Mouse (Mus musculus): Measurements from ENCODE around the gene Maats1. TPM values are rescaled to one million over a fixed set of nuclear protein-coding genes. Genes with fewer than 3 reads are reported as not detected.

Maats1 gene
- polyA plus RNA-seq, 1 experiment from 2014 or later, result 1.0 TPM

DNA sequence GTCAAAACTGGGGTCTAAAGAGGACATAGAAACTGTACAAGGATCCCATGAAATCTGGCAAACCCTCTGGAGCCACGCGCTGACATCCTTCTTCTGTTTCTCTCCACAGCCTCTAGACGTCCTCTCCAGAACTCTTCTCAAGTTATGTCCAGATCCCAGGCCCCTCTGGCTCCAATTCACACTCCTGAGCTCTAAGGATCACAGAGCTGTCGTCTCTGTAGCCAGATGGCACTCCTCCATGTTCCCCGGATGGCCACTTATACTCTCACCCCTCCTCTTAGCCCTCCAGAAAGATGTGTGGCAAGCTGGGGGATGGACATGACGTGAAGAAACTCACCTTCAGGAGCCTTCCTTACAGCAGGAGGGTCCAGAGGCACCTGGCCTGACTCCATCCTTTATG is 35.6 kb upstream of the Maats1 start:
- Histone ChIP-seq H3K27me3 (no peaks in the 10 kb centered on the region), H3K27ac (replicated peaks) (no peak overlapping the region), H3K9ac (replicated peaks) (no peak overlapping the region), H3K4me2 (replicated peaks) (no peak overlapping the region), H3K9me3 (no peaks in the 10 kb centered on the region), H3K36me3 (no peaks in the 10 kb centered on the region), H3K4me1 (peaks cover 11% of the 10 kb centered on the region), H3K4me3 (no peak overlapping the region)
- no peak for ATAC-seq (replicated peaks)
- WGBS, result 90% methylated on average over 6 of the region's 6 CpGs

DNA sequence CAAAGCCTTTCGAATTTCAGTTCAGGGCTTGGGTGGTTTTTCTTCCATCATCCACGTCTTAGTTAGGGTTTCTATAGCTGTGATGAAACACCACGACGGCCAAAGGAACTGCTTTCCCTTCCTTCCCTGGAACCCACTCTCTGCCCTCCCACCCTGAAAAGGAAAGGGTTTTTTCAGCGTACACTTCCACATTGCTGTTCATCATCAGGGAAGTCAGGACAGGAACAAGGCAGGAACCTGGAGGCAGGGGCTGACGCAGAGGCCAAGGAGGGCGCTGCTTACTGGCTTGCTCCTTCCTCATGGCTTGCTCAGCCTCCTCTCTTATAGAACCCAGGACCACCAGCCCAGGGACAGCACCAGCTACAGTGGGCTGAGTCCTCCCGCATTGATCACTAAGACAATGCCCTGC is 34.9 kb upstream of the Maats1 start:
- H3K9ac ChIP-seq (replicated peaks), result peak overlapping the region; percentile 49
- 51% methylated on average over 8 of the region's 8 CpGs for WGBS
- no peaks in the 10 kb centered on the region for H3K36me3 ChIP-seq
- no peaks in the 10 kb centered on the region for H3K9me3 ChIP-seq
- peak overlapping the region; percentile 45 for H3K4me2 ChIP-seq (replicated peaks)
- H3K4me1 ChIP-seq, result peaks cover 11% of the 10 kb centered on the region
- H3K27me3 ChIP-seq, result no peaks in the 10 kb centered on the region
- H3K4me3 ChIP-seq, result peak overlapping the region; percentile 24
- H3K27ac ChIP-seq (replicated peaks), result peak overlapping the region; percentile 68
- ATAC-seq (replicated peaks), result peak; percentile 66

DNA sequence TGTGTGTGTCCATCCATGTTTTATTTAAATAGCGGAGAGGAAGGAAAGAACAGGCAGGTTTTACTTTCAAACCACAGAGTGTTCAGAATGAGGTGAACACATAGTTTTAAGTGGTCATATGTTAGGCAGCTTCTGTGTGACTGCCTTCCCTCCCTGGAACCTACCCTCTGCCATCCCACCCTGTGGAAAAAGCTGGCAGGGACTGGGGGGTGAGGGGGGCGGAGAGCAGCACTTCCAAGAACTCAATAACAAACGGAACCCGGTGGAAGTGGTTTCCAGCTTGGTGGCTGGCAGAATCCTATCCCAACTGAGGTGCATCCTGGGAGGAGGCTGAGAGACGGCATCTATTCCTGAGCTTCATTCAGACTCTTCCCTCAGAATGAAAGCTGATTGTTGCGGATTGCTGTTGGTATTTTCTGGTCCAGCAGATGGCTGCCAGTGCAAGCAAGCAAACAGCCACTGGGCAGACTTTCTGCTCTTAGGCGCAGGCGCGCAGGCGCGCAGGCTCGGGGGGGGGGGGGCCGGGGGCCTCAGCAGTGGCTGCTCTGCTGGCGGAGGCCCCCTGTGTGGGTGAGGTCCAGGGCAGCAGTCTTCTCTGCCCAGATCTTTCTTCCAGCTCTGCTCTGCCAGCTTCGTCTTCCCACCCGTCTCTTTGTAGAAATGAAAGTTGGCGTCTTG is 34.4 kb upstream of the Maats1 start:
- Histone ChIP-seq H3K27me3 (no peaks in the 10 kb centered on the region), H3K4me3 (peak overlapping the region; percentile 24), H3K27ac (replicated peaks) (peak overlapping the region; percentile 68), H3K9ac (replicated peaks) (peak overlapping the region; percentile 49), H3K9me3 (no peaks in the 10 kb centered on the region), H3K4me2 (replicated peaks) (peak overlapping the region; percentile 45), H3K4me1 (peaks cover 11% of the 10 kb centered on the region), H3K36me3 (no peaks in the 10 kb centered on the region)
- WGBS, result 32% methylated on average over 17 of the region's 17 CpGs
- ATAC-seq (replicated peaks), result peak; percentile 92

DNA sequence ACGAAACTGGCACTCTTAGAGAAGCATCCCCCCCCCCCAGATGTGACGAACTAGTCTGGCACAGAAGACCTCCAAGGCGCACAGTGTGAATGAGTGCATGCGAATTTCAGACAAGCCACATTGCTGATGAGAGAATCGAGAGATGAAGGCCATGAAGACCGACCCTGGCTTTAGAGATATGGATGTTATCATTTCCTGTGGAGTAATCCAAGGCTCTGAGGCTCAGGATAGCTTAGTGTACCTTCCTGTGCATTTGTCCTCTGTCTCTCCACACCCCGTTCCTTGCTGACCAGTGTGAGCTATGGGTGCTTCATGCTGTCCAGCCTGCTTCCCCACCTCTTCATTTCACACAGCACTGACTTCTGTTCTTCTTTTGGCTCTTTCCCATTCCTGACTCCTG is 33.2 kb upstream of the Maats1 start:
- ATAC-seq (replicated peaks), result no peak
- no peaks in the 10 kb centered on the region for H3K27me3 ChIP-seq
- H3K4me3 ChIP-seq, result no peak overlapping the region
- no peaks in the 10 kb centered on the region for H3K9me3 ChIP-seq
- WGBS, result 87% methylated on average over 7 of the region's 7 CpGs
- H3K36me3 ChIP-seq, result no peaks in the 10 kb centered on the region
- H3K9ac ChIP-seq (replicated peaks), result no peak overlapping the region
- H3K27ac ChIP-seq (replicated peaks), result no peak overlapping the region
- no peak overlapping the region for H3K4me2 ChIP-seq (replicated peaks)
- H3K4me1 ChIP-seq, result peaks cover 11% of the 10 kb centered on the region

DNA sequence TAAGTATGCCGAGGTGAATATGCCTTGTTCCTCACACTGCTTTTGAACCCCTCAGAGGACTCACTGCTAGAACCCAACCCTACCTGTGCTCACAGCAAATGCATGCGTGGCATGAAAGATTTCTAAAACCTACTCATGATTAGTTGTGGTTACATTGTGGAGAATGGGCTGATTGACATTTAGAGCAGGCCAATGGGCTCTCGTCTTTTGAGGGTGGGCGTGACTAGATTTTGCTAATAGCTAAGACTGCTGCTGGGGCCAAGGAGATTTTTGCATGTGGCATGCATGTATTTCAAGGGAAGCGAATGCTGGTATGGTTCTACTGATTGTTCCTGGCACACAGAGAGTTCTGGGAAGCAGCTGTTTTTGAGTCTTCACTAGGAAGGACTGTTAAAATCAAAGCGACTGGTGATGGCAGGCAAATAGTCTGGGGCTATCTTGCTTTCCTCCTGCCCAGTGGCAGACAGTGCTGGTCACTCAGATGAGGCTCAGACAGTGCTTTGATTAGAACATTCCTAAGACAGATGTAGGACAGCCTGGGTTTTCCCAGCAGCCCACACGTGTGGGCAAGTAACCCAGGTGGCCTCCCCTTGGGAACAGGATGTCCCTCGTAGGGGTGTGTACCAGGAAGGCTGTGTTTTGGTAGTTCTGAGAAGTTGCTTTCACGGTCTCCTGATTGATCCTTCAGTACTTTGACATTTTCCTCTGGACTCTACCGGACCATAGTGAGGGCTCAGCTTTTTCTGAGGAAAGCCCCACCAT is 32.6 kb upstream of the Maats1 start:
- ATAC-seq (replicated peaks), result no peak
- 81% methylated on average over 10 of the region's 10 CpGs for WGBS
- H3K27me3 ChIP-seq, result no peaks in the 10 kb centered on the region

DNA sequence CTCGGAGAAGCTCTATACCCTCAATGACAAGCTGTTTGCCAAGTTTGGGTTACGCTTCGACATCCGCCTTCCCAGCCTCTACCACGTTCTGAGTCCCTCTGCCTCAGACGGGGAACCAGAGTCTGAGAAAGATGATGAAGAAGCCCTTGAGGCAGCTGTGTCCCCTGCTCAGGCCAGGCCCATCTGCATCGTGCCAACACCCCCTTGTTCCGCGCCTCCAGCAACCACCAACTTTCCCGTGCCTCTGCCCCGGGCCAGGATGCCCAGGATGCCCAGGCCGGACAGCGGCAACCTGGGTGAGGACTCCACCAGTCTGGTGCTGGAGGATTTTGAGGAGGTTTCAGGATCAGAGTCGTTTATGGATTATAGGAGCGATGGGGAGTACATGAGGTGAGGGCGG is 32.0 kb upstream of the Maats1 start:
- Histone ChIP-seq H3K4me3 (no peak overlapping the region), H3K9me3 (no peaks in the 10 kb centered on the region), H3K4me1 (peaks cover 11% of the 10 kb centered on the region), H3K4me2 (replicated peaks) (no peak overlapping the region), H3K27ac (replicated peaks) (no peak overlapping the region), H3K9ac (replicated peaks) (no peak overlapping the region), H3K36me3 (no peaks in the 10 kb centered on the region), H3K27me3 (no peaks in the 10 kb centered on the region)
- 86% methylated on average over 16 of the region's 16 CpGs for WGBS
- ATAC-seq (replicated peaks), result no peak

More for the DNA sequence above, 32.6 kb upstream of the Maats1 start:
- Histone ChIP-seq H3K9me3 (no peaks in the 10 kb centered on the region), H3K36me3 (no peaks in the 10 kb centered on the region), H3K4me1 (peaks cover 11% of the 10 kb centered on the region), H3K27ac (replicated peaks) (no peak overlapping the region), H3K4me3 (no peak overlapping the region), H3K4me2 (replicated peaks) (no peak overlapping the region), H3K9ac (replicated peaks) (no peak overlapping the region)

DNA sequence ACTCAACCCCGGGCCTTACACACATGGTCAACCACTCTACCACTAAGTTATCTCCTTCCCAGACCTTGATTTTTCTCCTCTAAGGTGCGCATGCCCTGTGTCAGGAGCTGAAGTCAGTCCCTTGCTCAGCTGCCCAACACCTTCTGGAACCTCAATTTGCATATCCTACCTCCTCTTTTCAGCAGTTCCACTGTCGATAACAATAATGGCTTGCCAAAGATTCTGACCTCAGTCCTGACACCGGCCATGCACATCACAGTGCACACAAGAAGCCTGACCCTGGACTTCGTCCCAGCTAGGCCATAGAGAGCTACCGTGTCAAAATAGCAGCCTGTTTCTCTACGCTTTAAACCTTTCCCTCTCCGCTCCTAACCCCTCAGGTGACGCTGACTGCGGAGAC is 31.5 kb upstream of the Maats1 start:
- H3K9ac ChIP-seq (replicated peaks), result no peak overlapping the region
- no peak for ATAC-seq (replicated peaks)
- H3K27ac ChIP-seq (replicated peaks), result no peak overlapping the region

DNA sequence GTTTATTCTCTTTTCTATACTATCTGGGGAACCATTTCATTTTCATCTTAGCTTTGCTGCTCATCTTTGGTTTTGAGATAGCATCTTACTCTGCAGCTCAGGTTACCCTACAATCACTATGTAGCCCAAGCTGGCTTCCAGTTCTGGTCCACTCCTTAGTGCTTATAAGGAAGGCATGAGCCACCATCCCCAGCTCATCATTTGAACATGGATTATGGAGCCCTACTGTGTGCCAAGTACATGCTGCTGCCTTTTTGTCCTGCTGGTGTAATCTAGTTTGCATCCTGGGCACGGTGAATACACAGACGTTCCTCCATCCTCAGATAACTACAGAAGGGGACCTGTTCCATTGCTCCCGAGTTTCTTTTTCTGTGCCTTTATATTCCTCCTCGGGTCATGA is 30.9 kb upstream of the Maats1 start:
- ATAC-seq (replicated peaks), result no peak
- H3K4me2 ChIP-seq (replicated peaks), result no peak overlapping the region
- no peak overlapping the region for H3K27ac ChIP-seq (replicated peaks)
- no peaks in the 10 kb centered on the region for H3K27me3 ChIP-seq
- no peaks in the 10 kb centered on the region for H3K9me3 ChIP-seq
- no peak overlapping the region for H3K4me3 ChIP-seq
- peaks cover 14% of the 10 kb centered on the region for H3K4me1 ChIP-seq
- H3K36me3 ChIP-seq, result no peaks in the 10 kb centered on the region
- no peak overlapping the region for H3K9ac ChIP-seq (replicated peaks)
- 79% methylated on average over 4 of the region's 4 CpGs for WGBS

More for the DNA sequence above, 31.5 kb upstream of the Maats1 start:
- Histone ChIP-seq H3K4me3 (no peak overlapping the region), H3K36me3 (no peaks in the 10 kb centered on the region), H3K4me1 (peaks cover 12% of the 10 kb centered on the region), H3K9me3 (no peaks in the 10 kb centered on the region), H3K4me2 (replicated peaks) (no peak overlapping the region), H3K27me3 (no peaks in the 10 kb centered on the region)
- 85% methylated on average over 10 of the region's 10 CpGs for WGBS

DNA sequence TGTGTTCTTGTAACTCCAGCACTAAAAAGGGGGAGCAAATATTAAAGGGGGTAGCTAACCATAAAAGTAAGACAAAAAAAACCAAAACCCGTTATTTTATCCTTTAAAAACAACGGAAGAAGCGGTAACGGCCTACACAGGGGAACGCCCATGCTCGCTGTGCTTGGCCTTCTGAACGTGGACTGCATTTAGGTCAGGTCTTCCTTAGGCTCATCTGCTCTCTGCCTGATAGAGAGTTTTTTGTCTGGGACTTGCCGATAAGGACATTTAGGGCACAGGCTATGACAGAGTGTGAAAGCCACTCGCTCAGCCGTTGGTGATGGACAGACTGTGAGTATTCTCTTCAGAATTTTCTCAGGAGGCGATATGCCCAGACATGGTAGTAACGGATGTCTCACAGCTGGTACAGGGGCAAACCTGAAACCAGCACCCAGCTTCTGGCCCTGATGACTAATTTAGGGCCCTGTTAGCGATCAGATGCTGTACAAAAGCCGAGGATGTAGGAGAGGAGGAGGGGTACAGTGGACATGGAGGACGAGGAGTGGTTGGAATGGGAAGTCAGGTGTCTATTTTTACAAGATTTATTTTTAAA is 29.9 kb upstream of the Maats1 start:
- peaks cover 11% of the 10 kb centered on the region for H3K4me1 ChIP-seq
- ATAC-seq (replicated peaks), result no peak
- H3K4me3 ChIP-seq, result no peak overlapping the region
- 88% methylated on average over 15 of the region's 15 CpGs for WGBS
- H3K27me3 ChIP-seq, result no peaks in the 10 kb centered on the region
- no peak overlapping the region for H3K27ac ChIP-seq (replicated peaks)
- H3K4me2 ChIP-seq (replicated peaks), result no peak overlapping the region
- H3K36me3 ChIP-seq, result no peaks in the 10 kb centered on the region
- no peaks in the 10 kb centered on the region for H3K9me3 ChIP-seq
- no peak overlapping the region for H3K9ac ChIP-seq (replicated peaks)

DNA sequence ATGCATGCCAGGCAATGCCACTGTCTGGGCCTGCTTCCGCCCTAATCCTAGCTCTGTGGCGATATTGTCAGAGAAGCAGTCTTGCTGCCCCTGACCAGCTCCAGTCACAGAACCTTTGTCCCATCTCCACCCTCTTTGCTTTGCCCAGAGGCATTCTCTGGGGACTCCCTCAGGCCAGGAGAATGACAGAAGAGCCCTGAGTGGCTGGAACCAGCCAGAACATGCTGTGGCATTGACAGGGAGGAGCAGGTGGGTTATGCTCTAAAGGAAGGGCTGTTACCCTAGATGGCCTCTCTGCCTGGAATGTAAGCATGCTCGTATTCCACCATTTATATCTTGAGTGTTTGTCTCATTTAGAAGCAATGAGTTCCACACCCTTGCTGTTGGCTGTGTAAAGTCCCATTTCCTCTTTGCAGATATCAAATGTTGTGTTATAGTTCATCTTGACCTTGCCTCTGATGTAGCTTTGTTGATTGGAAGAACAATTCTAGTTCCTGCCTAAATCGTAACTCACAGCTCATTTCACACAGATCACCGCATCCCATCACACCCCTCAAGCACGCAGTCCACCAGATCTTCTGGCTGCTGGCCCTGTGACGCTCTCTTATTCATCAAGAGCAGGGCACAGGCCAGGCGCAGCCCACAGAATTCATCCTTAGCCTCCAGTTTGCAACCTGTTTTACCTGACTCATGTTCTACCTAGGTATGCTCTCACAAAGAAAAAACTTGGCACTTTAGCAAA is 28.9 kb upstream of the Maats1 start:
- ATAC-seq (replicated peaks), result no peak
- Histone ChIP-seq H3K4me2 (replicated peaks) (no peak overlapping the region), H3K27me3 (no peaks in the 10 kb centered on the region), H3K4me3 (no peak overlapping the region), H3K4me1 (peaks cover 3% of the 10 kb centered on the region), H3K36me3 (no peaks in the 10 kb centered on the region), H3K9me3 (no peaks in the 10 kb centered on the region), H3K27ac (replicated peaks) (no peak overlapping the region), H3K9ac (replicated peaks) (no peak overlapping the region)
- 89% methylated on average over 8 of the region's 8 CpGs for WGBS

DNA sequence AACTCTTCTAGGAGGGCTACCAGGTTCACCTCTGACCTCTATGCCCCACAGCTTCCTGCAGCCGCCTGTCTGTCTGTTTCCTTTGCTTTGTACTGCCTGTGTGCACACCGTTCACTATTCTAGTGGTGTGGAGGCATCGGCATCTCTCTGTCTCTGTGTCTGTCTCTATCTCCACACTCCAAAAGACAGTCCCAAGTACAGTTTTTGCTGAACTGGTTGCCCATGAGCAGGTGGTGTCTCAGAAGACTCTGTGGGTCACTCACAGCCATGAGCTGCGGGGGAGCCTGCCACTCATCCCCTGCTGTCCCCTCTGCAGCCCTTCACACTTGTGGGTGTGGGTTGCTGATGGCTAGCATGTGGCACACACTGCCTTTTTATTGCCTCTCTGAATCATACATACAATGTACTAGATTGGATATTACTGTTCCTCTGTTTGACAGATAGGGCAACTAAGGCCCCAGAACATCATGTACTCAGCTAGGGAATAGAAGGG is 28.1 kb upstream of the Maats1 start:
- no peaks in the 10 kb centered on the region for H3K27me3 ChIP-seq
- peaks cover 2% of the 10 kb centered on the region; the same call in 1 of the 2 replicates for H3K4me1 ChIP-seq
- no peak overlapping the region for H3K27ac ChIP-seq (replicated peaks)
- H3K9ac ChIP-seq (replicated peaks), result no peak overlapping the region
- H3K9me3 ChIP-seq, result no peaks in the 10 kb centered on the region
- no peaks in the 10 kb centered on the region for H3K36me3 ChIP-seq
- WGBS, result 83% methylated on average over 4 of the region's 4 CpGs
- ATAC-seq (replicated peaks), result no peak
- H3K4me2 ChIP-seq (replicated peaks), result no peak overlapping the region
- H3K4me3 ChIP-seq, result no peak overlapping the region

DNA sequence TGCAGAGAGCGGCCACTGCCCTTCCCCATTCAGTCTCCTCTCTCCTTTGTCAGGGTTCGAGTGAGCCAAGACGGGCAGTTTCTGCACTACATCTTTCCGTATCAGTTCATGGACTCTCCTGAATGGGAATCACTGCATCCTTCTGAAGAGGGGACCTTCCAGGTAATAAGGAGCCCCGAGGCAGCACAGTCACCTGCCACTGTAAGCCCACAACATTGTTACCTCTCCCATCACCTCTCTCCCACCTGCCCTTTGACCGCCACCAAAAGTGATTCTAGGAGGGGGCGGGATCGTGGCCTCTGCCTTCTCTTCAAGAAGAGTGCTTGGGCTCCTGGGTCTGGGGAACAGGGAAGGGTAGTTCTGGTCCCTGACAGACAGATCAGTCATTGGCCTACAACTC is 27.5 kb upstream of the Maats1 start:
- no peaks in the 10 kb centered on the region for H3K27me3 ChIP-seq
- ATAC-seq (replicated peaks), result no peak
- H3K36me3 ChIP-seq, result no peaks in the 10 kb centered on the region
- H3K4me2 ChIP-seq (replicated peaks), result no peak overlapping the region
- 85% methylated on average over 8 of the region's 8 CpGs for WGBS
- H3K9ac ChIP-seq (replicated peaks), result no peak overlapping the region
- H3K4me3 ChIP-seq, result no peak overlapping the region
- peaks cover 2% of the 10 kb centered on the region; the same call in 1 of the 2 replicates for H3K4me1 ChIP-seq
- H3K9me3 ChIP-seq, result no peaks in the 10 kb centered on the region
- H3K27ac ChIP-seq (replicated peaks), result no peak overlapping the region
